Mouse (Mus musculus) lung, adult 2 months (tissue): ENCODE data around the gene Zkscan8.

ENCODE experiments used
- CTCF ChIP-seq: fragments of 200-500 bp; IDR thresholded peaks from 2 replicates; pipeline ENCODE4 v1.5.1; 2011; ENCODE audit warnings: mild to moderate bottlenecking, low read length, control low read depth; ENCODE audit not compliant: insufficient read depth
- POLR2A ChIP-seq: fragments of 200-500 bp; IDR thresholded peaks from 2 replicates; pipeline ENCODE4 v1.6.1; 2011; ENCODE audit warnings: low read depth, mild to moderate bottlenecking, control low read depth, low read length, borderline replicate concordance; ENCODE audit errors: extremely low read depth

- TF ChIP-seq CTCF (no peak), POLR2A (no peak)
These were observed 28.9 kb upstream of the Zkscan8 start, which contains the start of gene Olfr1535 for GRCm38 (mm10) chr13:21559793-21560192.
